In the genomic region with DNA sequence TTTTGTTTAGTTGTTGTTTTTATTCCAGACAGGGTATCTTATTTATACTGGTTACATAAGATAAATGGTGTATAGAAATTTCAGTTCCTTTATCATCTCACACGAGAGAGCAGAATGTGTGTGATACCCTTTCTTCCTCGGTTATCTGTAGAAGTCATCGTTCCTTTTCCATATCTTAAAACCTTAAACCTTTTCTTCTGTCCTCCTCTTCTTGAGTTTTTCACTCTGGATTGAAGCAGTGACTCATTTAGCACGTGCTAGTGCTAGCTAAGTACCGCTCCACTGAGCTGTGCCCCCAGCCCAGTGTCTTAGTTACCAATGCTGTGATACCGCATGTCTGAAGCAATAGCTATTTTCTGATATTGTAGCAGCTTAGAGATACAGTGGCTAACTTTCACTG, we compare ENCODE assay signal across 29 mouse cellular contexts. TPM values are rescaled to one million over a fixed set of nuclear protein-coding genes. Genes with fewer than 3 reads are reported as not detected.
"Had no signal": no experiment of that assay in that cellular context is flagged by ENCODE, and none has a peak within 500 bp of the region (broad histone marks: within the 10 kb centered on the region; RNA-seq: fewer than 3 reads in every experiment).

No protein-coding gene starts in this region.

- H3K9me3 ChIP-seq: heart, embryonic 10.5 days; heart, embryonic 12.5 days; hindbrain, embryonic 10.5 days; hindbrain, embryonic 12.5 days; intestine, embryonic 15.5 days; limb, embryonic 10.5 days; liver, embryonic 12.5 days; liver, embryonic 15.5 days had no signal

- H3K9ac ChIP-seq: heart, embryonic 12.5 days; hindbrain, embryonic 12.5 days; hindbrain, embryonic 14.5 days; intestine, embryonic 15.5 days; limb, embryonic 12.5 days; liver, embryonic 12.5 days; liver, embryonic 15.5 days had no signal

- ATAC-seq: hindbrain, embryonic 16.5 days; inflammation-experienced regulatory T-cells, adult 6 months; intestine, embryonic 15.5 days; intestine, postnatal 0 days; liver, embryonic 12.5 days had no signal

- H3K27me3 ChIP-seq: heart, embryonic 12.5 days; hindbrain, embryonic 12.5 days; intestine, embryonic 15.5 days; limb, embryonic 12.5 days; liver, embryonic 12.5 days; liver, embryonic 15.5 days had no signal

- H3K27ac ChIP-seq: gastrocnemius, adult 2 months; heart, embryonic 10.5 days; hindbrain, embryonic 10.5 days; hindbrain, embryonic 12.5 days; hindbrain, embryonic 14.5 days; intestine, embryonic 15.5 days; layer of hippocampus, adult 2 months; left cerebral cortex, adult 2 months; limb, embryonic 10.5 days; limb, embryonic 12.5 days; liver, embryonic 12.5 days; liver, embryonic 15.5 days had no signal

- DNase-seq: gastrocnemius, adult 2 months; gastrocnemius, postnatal 10 days; gastrocnemius, postnatal 25 days; heart, adult 18-20 months; heart, postnatal 10 days; heart, postnatal 4 days; kidney, adult 18-20 months; kidney, adult 8-10 months; kidney, postnatal 14 days; kidney, postnatal 36 days; liver had no signal

- H3K4me2 ChIP-seq: heart, embryonic 12.5 days; hindbrain, embryonic 12.5 days; hindbrain, embryonic 14.5 days; intestine, embryonic 15.5 days; limb, embryonic 12.5 days; liver, embryonic 12.5 days; liver, embryonic 15.5 days had no signal

- H3K4me3 ChIP-seq: gastrocnemius, adult 2 months; heart, embryonic 10.5 days; heart, embryonic 12.5 days; hindbrain, embryonic 10.5 days; hindbrain, embryonic 12.5 days; intestine, embryonic 15.5 days; layer of hippocampus, adult 2 months; left cerebral cortex, adult 2 months; limb, embryonic 10.5 days; limb, embryonic 12.5 days; liver, embryonic 12.5 days; liver, embryonic 15.5 days had no signal

RNA-seq across cellular contexts. Expression of gene Gm10197, which starts 37.8 kb away (rescaled TPM):
- polyA plus RNA-seq: heart, embryonic 10.5 days; heart, embryonic 12.5 days; heart, embryonic 14.5 days; hindbrain, embryonic 10.5 days; hindbrain, embryonic 12.5 days; hindbrain, embryonic 14.5 days; hindbrain, embryonic 16.5 days; inflammation-experienced regulatory T-cells, adult 6 months; intestine, postnatal 0 days; kidney, embryonic 16.5 days; limb, embryonic 12.5 days; limb, embryonic 14.5 days; liver, embryonic 12.5 days; liver, embryonic 15.5 days had no signal
